Mouse (Mus musculus): ENCODE measurements around the gene Hoxa9. TPM values are rescaled to one million over a fixed set of nuclear protein-coding genes. Genes with fewer than 3 reads are reported as not detected.
A peak's percentile ranks its signal among the peaks of the same experiment; 100 is the strongest.

The Hoxa9 gene
- total and polyA plus RNA-seq, 2 experiments from 2014 or later, result 0.19 TPM; not detected in 1

DNA sequence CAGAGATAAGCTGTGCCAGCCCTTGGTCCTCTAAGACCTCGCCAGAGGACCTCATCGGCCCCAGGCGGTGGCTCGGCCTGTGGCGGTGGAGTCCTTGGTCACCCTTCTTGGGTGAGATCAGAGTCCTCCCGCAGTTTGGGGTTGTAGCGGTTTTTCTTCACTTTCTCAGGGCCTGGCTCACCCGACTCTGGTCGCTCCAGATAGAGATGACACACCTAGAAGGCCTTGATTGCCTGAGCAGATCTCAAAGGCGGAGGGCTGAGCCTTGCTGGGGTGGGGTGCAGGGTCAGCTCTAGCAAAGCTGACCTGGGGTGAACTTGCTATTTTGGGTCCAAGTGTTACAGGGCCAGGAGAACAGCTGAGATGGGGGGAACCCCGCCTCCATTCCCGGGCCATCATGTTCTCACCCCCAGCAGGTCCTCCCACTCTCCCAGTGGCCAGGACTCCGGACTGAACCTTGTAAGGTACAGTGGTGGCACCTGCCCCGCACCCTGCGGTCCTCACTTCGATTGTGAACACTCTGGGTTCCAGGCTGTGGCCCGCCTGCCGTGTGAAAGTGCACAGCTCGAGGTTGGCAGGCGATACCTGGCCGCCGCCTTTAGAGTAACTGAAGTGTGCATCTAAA lies 42.9 kb upstream of the Hoxa9 start:
- WGBS, result 8% methylated on average over 22 of the region's 22 CpGs
- DNase-seq (ENCODE audit: low spot score) (no peak), ATAC-seq (ENCODE audit: insufficient read depth, low read depth) (no peak)
- Histone ChIP-seq H3K4me1 (ENCODE audit: control insufficient read depth, insufficient read depth) (no peaks in the 10 kb centered on the region), H3K4me3 (ENCODE audit: low read depth, low read length) (peak overlapping the region; percentile 14; the same call in 1 of the 2 replicates), H3K27ac (ENCODE audit: low read depth) (no peak overlapping the region), H3K27me3 (ENCODE audit: control insufficient read depth, insufficient read depth, low read length) (peaks cover 95% of the 10 kb centered on the region), H3K9me3 (replicated peaks; ENCODE audit: control insufficient read depth, low read length) (no peaks in the 10 kb centered on the region), H3K36me3 (replicated peaks; ENCODE audit: control insufficient read depth, insufficient read depth, low read length) (no peaks in the 10 kb centered on the region), H3K4me2 (ENCODE audit: low read depth, low read length) (no peak overlapping the region), H3K9ac (replicated peaks; ENCODE audit: low read depth, low read length) (no peak overlapping the region)
- TF ChIP-seq CTCF (IDR thresholded peaks at IDR 0.05; ENCODE audit: low read depth), result no peak
- no peak for TF ChIP-seq EP300 (IDR thresholded peaks at IDR 0.05; ENCODE audit: low read depth)

DNA sequence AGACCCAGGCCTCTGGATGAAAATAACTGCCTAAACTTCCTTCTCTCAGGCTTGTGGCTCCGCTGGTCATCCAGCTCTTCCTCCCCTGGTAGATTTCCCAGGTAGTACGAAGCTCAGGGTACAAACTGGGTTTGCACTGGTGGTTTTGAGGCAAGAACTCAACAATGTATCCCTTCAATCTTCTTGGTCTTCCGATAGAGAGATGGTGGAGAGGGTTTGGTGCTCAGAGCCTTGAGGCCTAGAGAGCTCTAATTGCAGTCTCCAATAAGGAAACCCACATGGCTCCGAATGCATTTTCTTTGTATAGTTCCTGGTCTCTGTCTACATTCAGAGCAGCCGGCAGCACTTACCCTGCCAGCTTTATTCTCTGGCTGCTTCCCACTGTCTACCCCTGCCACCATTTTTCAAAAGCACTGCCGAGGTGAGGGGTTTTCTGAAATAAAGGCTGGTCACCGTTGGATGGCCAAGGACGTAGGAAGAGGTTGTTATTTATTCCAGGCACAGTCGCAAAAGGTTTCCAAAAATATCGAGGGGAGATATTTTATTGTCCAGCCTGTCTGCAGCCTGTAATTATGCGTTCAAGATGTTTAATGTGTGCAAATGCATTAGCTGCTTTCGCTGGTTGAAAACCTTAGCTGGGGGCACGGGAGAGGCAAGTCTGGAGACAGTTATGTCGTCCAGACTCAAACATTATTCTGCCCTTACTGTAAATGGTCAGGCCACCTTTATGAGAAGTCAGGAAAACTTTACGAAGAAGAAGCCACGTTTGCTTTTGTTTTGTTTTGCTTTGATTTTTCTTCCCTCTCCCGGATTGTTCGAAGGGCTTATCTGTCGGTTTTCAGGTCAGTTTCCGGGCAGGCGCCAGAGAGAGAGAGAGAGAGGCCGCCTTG lies 42.1 kb upstream of the Hoxa9 start:
- 18% methylated on average over 22 of the region's 22 CpGs for WGBS
- peak overlapping the region; percentile 14; the same call in 1 of the 2 replicates for H3K4me3 ChIP-seq (ENCODE audit: low read depth, low read length)
- no peaks in the 10 kb centered on the region for H3K36me3 ChIP-seq (replicated peaks; ENCODE audit: control insufficient read depth, insufficient read depth, low read length)
- no peak overlapping the region for H3K9ac ChIP-seq (replicated peaks; ENCODE audit: low read depth, low read length)
- H3K27ac ChIP-seq (ENCODE audit: low read depth), result no peak overlapping the region
- H3K27me3 ChIP-seq (ENCODE audit: control insufficient read depth, insufficient read depth, low read length), result peaks cover 99% of the 10 kb centered on the region
- no peak overlapping the region for H3K4me2 ChIP-seq (ENCODE audit: low read depth, low read length)
- no peak for DNase-seq (ENCODE audit: low spot score)
- no peaks in the 10 kb centered on the region for H3K9me3 ChIP-seq (replicated peaks; ENCODE audit: control insufficient read depth, low read length)
- H3K4me1 ChIP-seq (ENCODE audit: control insufficient read depth, insufficient read depth), result no peaks in the 10 kb centered on the region
- no peak for TF ChIP-seq EP300 (IDR thresholded peaks at IDR 0.05; ENCODE audit: low read depth)
- no peak for TF ChIP-seq CTCF (IDR thresholded peaks at IDR 0.05; ENCODE audit: low read depth)
- ATAC-seq (ENCODE audit: insufficient read depth, low read depth), result no peak

DNA sequence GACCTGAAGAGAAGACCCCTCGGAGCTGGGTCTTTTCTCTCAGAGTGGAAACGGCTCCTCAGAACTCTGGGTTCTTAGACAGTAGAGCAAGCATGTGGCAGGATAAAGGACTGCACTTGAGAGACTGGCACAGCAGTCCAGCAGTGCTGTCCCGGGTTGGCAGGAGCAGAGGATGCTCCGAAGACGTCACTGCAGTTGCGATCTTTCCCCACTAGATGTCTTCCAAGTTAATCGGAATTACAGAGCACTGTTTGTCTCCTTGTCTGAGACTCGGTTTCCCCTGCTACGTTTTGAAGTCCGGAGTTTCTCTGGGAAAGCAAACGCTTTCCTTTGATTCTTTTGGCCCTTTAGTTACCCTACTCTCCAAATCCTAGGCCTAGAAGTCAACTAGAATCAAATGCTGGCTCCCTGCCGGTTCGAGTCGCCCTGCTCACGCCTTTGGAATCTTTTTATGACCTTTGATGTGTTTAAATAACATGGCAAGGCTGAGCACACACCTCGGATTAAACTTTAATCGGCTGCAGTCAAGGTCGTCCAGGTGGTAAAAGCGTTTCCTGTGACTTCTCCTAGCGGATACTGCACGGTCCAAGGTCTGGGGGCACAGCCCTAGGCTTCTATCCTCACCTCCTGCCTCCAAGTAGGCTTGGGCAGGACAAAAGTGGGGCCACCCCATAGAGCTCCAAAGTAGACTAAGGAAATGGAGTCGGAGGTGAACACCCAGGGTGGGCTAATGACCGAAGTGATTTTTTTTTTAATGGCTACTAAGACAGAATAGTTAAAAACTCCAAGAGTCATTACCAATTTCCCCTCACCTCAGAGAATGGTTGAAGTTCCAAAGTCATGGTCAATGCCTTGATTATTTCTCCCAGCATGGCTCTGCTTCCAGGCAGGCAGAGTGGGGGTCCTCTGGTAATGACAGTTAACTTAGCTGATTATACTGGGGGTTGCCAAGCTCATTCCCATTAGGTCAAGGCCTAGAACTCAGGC lies 39.9 kb upstream of the Hoxa9 start:
- TF ChIP-seq CTCF (IDR thresholded peaks at IDR 0.05; ENCODE audit: low read depth) (peak; percentile 56), EP300 (IDR thresholded peaks at IDR 0.05; ENCODE audit: low read depth) (no peak)
- no peak overlapping the region for H3K4me2 ChIP-seq (ENCODE audit: low read depth, low read length)
- no peaks in the 10 kb centered on the region for H3K36me3 ChIP-seq (replicated peaks; ENCODE audit: control insufficient read depth, insufficient read depth, low read length)
- no peaks in the 10 kb centered on the region for H3K4me1 ChIP-seq (ENCODE audit: control insufficient read depth, insufficient read depth)
- 11% methylated on average over 23 of the region's 23 CpGs for WGBS
- no peak overlapping the region for H3K27ac ChIP-seq (ENCODE audit: low read depth)
- H3K27me3 ChIP-seq (ENCODE audit: control insufficient read depth, insufficient read depth, low read length), result peaks cover 98% of the 10 kb centered on the region
- H3K4me3 ChIP-seq (ENCODE audit: low read depth, low read length), result no peak overlapping the region
- ATAC-seq (ENCODE audit: insufficient read depth, low read depth) (no peak), DNase-seq (ENCODE audit: low spot score) (no peak)
- H3K9me3 ChIP-seq (replicated peaks; ENCODE audit: control insufficient read depth, low read length), result no peaks in the 10 kb centered on the region
- H3K9ac ChIP-seq (replicated peaks; ENCODE audit: low read depth, low read length), result no peak overlapping the region

DNA sequence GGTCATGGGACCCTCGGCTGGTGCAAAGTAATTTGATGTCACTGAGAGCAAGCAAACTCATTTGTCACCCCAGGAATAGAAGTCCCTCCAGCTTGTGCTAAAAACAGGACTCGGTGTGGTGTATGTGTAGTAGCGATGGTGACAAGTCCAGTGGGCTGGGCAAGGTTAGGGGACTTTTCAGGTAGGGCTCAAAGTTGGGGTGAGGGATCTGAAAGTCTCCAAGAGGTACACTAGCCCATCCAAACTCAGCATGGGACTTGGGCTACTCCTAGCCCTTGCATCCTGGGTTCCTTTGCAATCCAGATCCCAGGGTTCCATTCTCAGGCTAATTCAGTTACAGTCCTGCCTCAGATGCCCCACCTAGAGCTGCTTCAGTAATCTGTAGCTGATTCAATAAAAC lies 37.9 kb upstream of the Hoxa9 start:
- H3K4me2 ChIP-seq (ENCODE audit: low read depth, low read length), result no peak overlapping the region
- TF ChIP-seq EP300 (IDR thresholded peaks at IDR 0.05; ENCODE audit: low read depth) (no peak), CTCF (IDR thresholded peaks at IDR 0.05; ENCODE audit: low read depth) (no peak)
- no peak overlapping the region for H3K4me3 ChIP-seq (ENCODE audit: low read depth, low read length)
- H3K27ac ChIP-seq (ENCODE audit: low read depth), result no peak overlapping the region
- ATAC-seq (ENCODE audit: insufficient read depth, low read depth), result no peak
- no peak for DNase-seq (ENCODE audit: low spot score)
- H3K4me1 ChIP-seq (ENCODE audit: control insufficient read depth, insufficient read depth), result no peaks in the 10 kb centered on the region
- WGBS, result 4% methylated on average over 3 of the region's 3 CpGs
- no peaks in the 10 kb centered on the region for H3K36me3 ChIP-seq (replicated peaks; ENCODE audit: control insufficient read depth, insufficient read depth, low read length)
- no peak overlapping the region for H3K9ac ChIP-seq (replicated peaks; ENCODE audit: low read depth, low read length)
- H3K27me3 ChIP-seq (ENCODE audit: control insufficient read depth, insufficient read depth, low read length), result peaks cover 98% of the 10 kb centered on the region
- H3K9me3 ChIP-seq (replicated peaks; ENCODE audit: control insufficient read depth, low read length), result no peaks in the 10 kb centered on the region

DNA sequence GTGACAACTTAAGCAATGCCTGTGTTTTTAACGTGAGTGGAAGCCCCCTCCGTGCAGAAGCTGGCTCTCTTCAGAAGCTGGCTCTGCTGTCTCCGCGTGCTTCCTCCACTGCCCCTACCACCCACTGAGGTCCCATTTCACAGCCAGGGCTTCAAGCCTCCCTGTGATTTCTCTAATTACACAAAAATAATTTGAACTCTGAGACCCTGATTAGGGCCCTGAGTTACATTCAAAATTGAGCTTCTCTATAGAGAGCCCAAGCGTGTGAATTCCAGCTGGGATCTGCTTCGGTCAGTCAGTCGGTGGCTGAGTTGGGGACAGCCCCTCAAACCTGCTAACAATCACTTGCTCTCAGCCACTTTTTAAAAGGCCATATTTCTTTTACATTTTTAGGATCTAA lies 37.5 kb upstream of the Hoxa9 start:
- 10% methylated on average over 7 of the region's 7 CpGs for WGBS
- TF ChIP-seq CTCF (IDR thresholded peaks at IDR 0.05; ENCODE audit: low read depth), result no peak
- no peak for TF ChIP-seq EP300 (IDR thresholded peaks at IDR 0.05; ENCODE audit: low read depth)
- H3K27me3 ChIP-seq (ENCODE audit: control insufficient read depth, insufficient read depth, low read length), result peaks cover 98% of the 10 kb centered on the region
- no peak for ATAC-seq (ENCODE audit: insufficient read depth, low read depth)
- H3K4me3 ChIP-seq (ENCODE audit: low read depth, low read length), result no peak overlapping the region
- no peak overlapping the region for H3K27ac ChIP-seq (ENCODE audit: low read depth)
- H3K4me1 ChIP-seq (ENCODE audit: control insufficient read depth, insufficient read depth), result no peaks in the 10 kb centered on the region
- H3K36me3 ChIP-seq (replicated peaks; ENCODE audit: control insufficient read depth, insufficient read depth, low read length), result no peaks in the 10 kb centered on the region
- H3K9me3 ChIP-seq (replicated peaks; ENCODE audit: control insufficient read depth, low read length), result no peaks in the 10 kb centered on the region
- H3K9ac ChIP-seq (replicated peaks; ENCODE audit: low read depth, low read length), result no peak overlapping the region
- H3K4me2 ChIP-seq (ENCODE audit: low read depth, low read length), result no peak overlapping the region
- no peak for DNase-seq (ENCODE audit: low spot score)

Measured in heart, postnatal 0 days (tissue).